In genomic region chr9:123941316-123941715, GRCm38 (mm10) we compare ENCODE assay signal across 12 mouse cellular contexts. TPM values are rescaled to one million over a fixed set of nuclear protein-coding genes. Genes with fewer than 3 reads are reported as not detected.
DNase-seq lines count a peak whose midpoint lies in the region; ATAC-seq and TF ChIP-seq lines count a peak whose summit lies in the region.
"Had no signal": no experiment of that assay in that cellular context is flagged by ENCODE, and none has a peak within 500 bp of the region (broad histone marks: within the 10 kb centered on the region; RNA-seq: fewer than 3 reads in every experiment).

No protein-coding gene starts in this region.

- no peak overlapping the region for H3K27ac ChIP-seq in kidney, embryonic 15.5 days
- peak overlapping the region; percentile 80 for H3K27ac ChIP-seq in liver, postnatal 0 days (ENCODE audit: low read depth)
- H3K27ac ChIP-seq in forebrain, embryonic 10.5 days, result no peak overlapping the region
- H3K27ac ChIP-seq: neural tube, embryonic 13.5 days had no signal

- H3K36me3 ChIP-seq in kidney, embryonic 15.5 days, result no peaks in the 10 kb centered on the region
- no peaks in the 10 kb centered on the region for H3K36me3 ChIP-seq in liver, postnatal 0 days (replicated peaks; ENCODE audit: insufficient read depth, low read length)
- H3K36me3 ChIP-seq in forebrain, embryonic 10.5 days (replicated peaks), result no peaks in the 10 kb centered on the region
- H3K36me3 ChIP-seq: neural tube, embryonic 13.5 days had no signal

- no peak for TF ChIP-seq CTCF in liver, postnatal 0 days (IDR thresholded peaks at IDR 0.05; ENCODE audit: low read depth)

- H3K4me1 ChIP-seq in kidney, embryonic 15.5 days, result no peaks in the 10 kb centered on the region
- peaks cover 16% of the 10 kb centered on the region for H3K4me1 ChIP-seq in liver, postnatal 0 days (ENCODE audit: insufficient read depth)
- H3K4me1 ChIP-seq in forebrain, embryonic 10.5 days, result no peaks in the 10 kb centered on the region
- H3K4me1 ChIP-seq: neural tube, embryonic 13.5 days had no signal

- 0 out of 2 replicates have a peak, but pooled peaks have one; percentile 24 for TF ChIP-seq EP300 in liver, postnatal 0 days (IDR thresholded peaks at IDR 0.05; ENCODE audit: low read depth)

- no peak overlapping the region for H3K4me3 ChIP-seq in kidney, embryonic 15.5 days (replicated peaks)
- no peak overlapping the region for H3K4me3 ChIP-seq in liver, postnatal 0 days (ENCODE audit: low read depth, low read length)
- H3K4me3 ChIP-seq in forebrain, embryonic 10.5 days, result no peak overlapping the region
- H3K4me3 ChIP-seq: neural tube, embryonic 13.5 days had no signal

- H3K4me2 ChIP-seq in kidney, embryonic 15.5 days, result no peak overlapping the region
- H3K4me2 ChIP-seq in liver, postnatal 0 days (ENCODE audit: low read depth, low read length), result no peak overlapping the region
- H3K4me2 ChIP-seq: neural tube, embryonic 13.5 days had no signal

- peak; percentile 17 for DNase-seq in kidney, postnatal 14 days
- DNase-seq in CD4-positive helper T cell, adult 2 months (ENCODE audit: low read depth, low spot score), result peak; percentile 75
- DNase-seq in liver, postnatal 0 days, result no peak
- DNase-seq in embryo, embryonic 10.5 days (ENCODE audit: low spot score), result no peak
- no peak for DNase-seq in forebrain, embryonic 10.5 days (ENCODE audit: extremely low spot score, low spot score)
- no peak for DNase-seq in cerebellum, adult 8-10 months

- 71% methylated on average over 2 of the region's 2 CpGs for WGBS in kidney, embryonic 15.5 days
- whole genome bisulfite sequencing in liver, postnatal 0 days (ENCODE audit: insufficient replicate concordance), result 33% methylated on average over 2 of the region's 2 CpGs
- 87% methylated on average over 2 of the region's 2 CpGs for WGBS in forebrain, embryonic 10.5 days

- H3K9ac ChIP-seq in kidney, embryonic 15.5 days, result no peak overlapping the region
- H3K9ac ChIP-seq in liver, postnatal 0 days (replicated peaks), result no peak overlapping the region
- H3K9ac ChIP-seq: neural tube, embryonic 13.5 days had no signal

- H3K9me3 ChIP-seq in kidney, embryonic 15.5 days (replicated peaks), result no peaks in the 10 kb centered on the region
- H3K9me3 ChIP-seq in liver, postnatal 0 days (ENCODE audit: low read length), result no peaks in the 10 kb centered on the region
- no peaks in the 10 kb centered on the region for H3K9me3 ChIP-seq in forebrain, embryonic 10.5 days
- H3K9me3 ChIP-seq: neural tube, embryonic 13.5 days had no signal

- no peaks in the 10 kb centered on the region for H3K27me3 ChIP-seq in kidney, embryonic 15.5 days
- H3K27me3 ChIP-seq in liver, postnatal 0 days (ENCODE audit: insufficient read depth, low read length), result no peaks in the 10 kb centered on the region
- no peaks in the 10 kb centered on the region for H3K27me3 ChIP-seq in forebrain, embryonic 10.5 days (ENCODE audit: poor library complexity, severe bottlenecking)
- H3K27me3 ChIP-seq: neural tube, embryonic 13.5 days had no signal

- no peak for ATAC-seq in kidney, embryonic 15.5 days (replicated peaks; ENCODE audit: low FRiP score)
- ATAC-seq in granulocyte monocyte progenitor cell, adult 5-6 weeks (replicated peaks; ENCODE audit: poor library complexity, severe bottlenecking), result peak; percentile 73
- ATAC-seq in liver, postnatal 0 days, result peak; percentile 49

RNA-seq across cellular contexts. Expression of gene Ccr1, which starts 27.2 kb away (rescaled TPM):
- 1.9 and 2.7 TPM in 2 replicates for polyA plus RNA-seq in kidney, embryonic 15.5 days (2015; fragmentation: Nextera tagmentation; extraction: Ambion mirVana)
- total RNA-seq in granulocyte monocyte progenitor cell, adult 5-6 weeks (2014; fragmentation: Nextera tagmentation), result 2.1 and 3.8 TPM in 2 replicates
- 4.7 and 5.6 TPM in 2 replicates for total RNA-seq in granulocyte monocyte progenitor cell, adult 5-6 weeks (2017)
- 2.9 and 3.0 TPM in 2 replicates for polyA plus RNA-seq in liver, postnatal 0 days (2015; fragmentation: Nextera tagmentation; extraction: Ambion mirVana)
- polyA plus RNA-seq in forebrain, embryonic 10.5 days (2016; fragmentation: Nextera tagmentation; extraction: Ambion mirVana), result 0.53 and 0.81 TPM in 2 replicates
- total RNA-seq: ES-E14; left cerebral cortex, adult 18-20 months had no signal

RNA-seq across cellular contexts. Expression of gene Ccr1l1, which starts 36.9 kb away (rescaled TPM):
- polyA plus RNA-seq in kidney, embryonic 15.5 days (2015; fragmentation: Nextera tagmentation; extraction: Ambion mirVana), result not detected in 2 replicates
- not detected in 2 replicates for total RNA-seq in granulocyte monocyte progenitor cell, adult 5-6 weeks (2014; fragmentation: Nextera tagmentation)
- total RNA-seq in granulocyte monocyte progenitor cell, adult 5-6 weeks (2017), result not detected in 2 replicates
- polyA plus RNA-seq in liver, postnatal 0 days (2015; fragmentation: Nextera tagmentation; extraction: Ambion mirVana), result 0.09 TPM in 1 of 2 replicates, not detected in the other
- polyA plus RNA-seq in forebrain, embryonic 10.5 days (2016; fragmentation: Nextera tagmentation; extraction: Ambion mirVana), result not detected in 2 replicates
- total RNA-seq: ES-E14; left cerebral cortex, adult 18-20 months had no signal
- polyA plus RNA-seq: heart, embryonic 14.5 days; neural tube, embryonic 13.5 days had no signal

Comparison
In these comparisons a context has a peak if more than half of its experiments do, and no peak if none do; other contexts are left out.
1. DNase-seq: peak in kidney, postnatal 14 days (single experiment) and CD4-positive helper T cell, adult 2 months (single experiment); none in liver, postnatal 0 days (single experiment), embryo, embryonic 10.5 days (single experiment), forebrain, embryonic 10.5 days (single experiment) and cerebellum, adult 8-10 months (single experiment).